Mouse (Mus musculus) thymus, adult 2 months (tissue): ENCODE results near the gene Cfap45.

Experiments used
- CTCF ChIP-seq: fragments of 200-500 bp; IDR thresholded peaks from 2 replicates; pipeline ENCODE4 v1.5.1; 2012; ENCODE audit warnings: mild to moderate bottlenecking, control low read depth, low read length, moderate library complexity, borderline replicate concordance; ENCODE audit not compliant: control insufficient read depth, poor library complexity, insufficient read depth; ENCODE audit errors: extremely low read depth
- POLR2A ChIP-seq: fragments of 200-500 bp; IDR thresholded peaks from 2 replicates; pipeline ENCODE4 v1.6.1; 2012; ENCODE audit warnings: mild to moderate bottlenecking, low read length, control low read depth, moderate library complexity; ENCODE audit not compliant: control insufficient read depth, poor library complexity, insufficient read depth; ENCODE audit errors: extremely low read depth

DNA sequence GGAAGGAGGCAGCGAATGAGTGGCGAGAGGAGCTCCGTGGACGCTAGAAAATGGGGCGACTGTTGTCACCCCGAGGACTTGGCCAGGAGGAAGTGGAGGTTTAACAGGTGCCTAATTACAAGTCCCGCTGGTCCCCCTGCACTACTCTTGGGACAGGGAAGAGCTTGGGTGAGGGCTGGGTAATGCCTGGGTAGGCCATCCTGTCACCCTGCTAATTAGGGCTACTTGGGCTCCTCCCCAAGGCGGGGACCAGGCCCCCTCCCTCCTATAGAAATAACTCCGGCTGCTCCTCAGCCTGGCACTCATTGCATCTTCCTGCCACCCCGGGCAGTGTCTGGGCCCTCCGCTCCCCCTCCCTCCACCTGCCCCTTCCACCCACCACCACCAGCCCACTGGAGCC lies 35.0 kb downstream of the Cfap45 start, which contains the start of gene Vsig8:
- TF ChIP-seq CTCF, result no peak
- no peak for TF ChIP-seq POLR2A
